Mouse (Mus musculus) liver, embryonic 14.5 days (tissue): ENCODE measurements around the gene Depdc1b. TPM values are rescaled to one million over a fixed set of nuclear protein-coding genes. Genes with fewer than 3 reads are reported as not detected.

Experiments
- ATAC-seq: fragments of 200-750 bp; cut with Nextera tagmentation; 2 replicates; pipeline ENCODE4 v1.8.0; 2017; ENCODE audit warnings: moderate number of reproducible peaks, mild to moderate bottlenecking, moderate library complexity; ENCODE audit not compliant: insufficient read depth
- DNase-seq, 3 experiments: peaks; one replicate each; pipeline ENCODE4 v3.0.0-alpha.2; 2012 to 2013; ENCODE audit warnings: low read depth in 3 of 3, low spot score in 3 of 3
- H3K27ac ChIP-seq: fragments of 300-500 bp; sonication (generic); 2 replicates; pipeline ENCODE4 v1.5.1; 2014; ENCODE audit warnings: moderate library complexity, mild to moderate bottlenecking, control low read depth, inconsistent platforms
- H3K27me3 ChIP-seq: fragments of 300-500 bp; sonication (generic); 2 replicates; pipeline ENCODE4 v1.6.1; 2014; ENCODE audit warnings: mild to moderate bottlenecking, low read length, moderate library complexity; ENCODE audit not compliant: control insufficient read depth, insufficient read depth
- H3K36me3 ChIP-seq: fragments of 300-500 bp; sonication (generic); replicated peaks from 2 replicates; pipeline ENCODE4 v1.6.1; 2014; ENCODE audit warnings: low read depth; ENCODE audit not compliant: control insufficient read depth, insufficient read depth
- H3K4me1 ChIP-seq, 2 experiments: fragments of 200-500 bp in 1 of 2; fragments of 300-500 bp in 1 of 2; sonication (generic) in 1 of 2; replicated peaks; 2 replicates each; pipeline ENCODE4 v1.6.1; 2012 to 2014; ENCODE audit warnings: antibody characterized with exemption in 1 of 2, inconsistent platforms in 1 of 2, low read length in 1 of 2; ENCODE audit not compliant: control insufficient read depth in 2 of 2, insufficient read depth in 2 of 2
- H3K4me2 ChIP-seq: fragments of 300-500 bp; sonication (generic); 2 replicates; pipeline ENCODE4 v1.6.1; 2014; ENCODE audit warnings: low read depth, mild to moderate bottlenecking, control low read depth, moderate library complexity
- H3K4me3 ChIP-seq, 2 experiments: fragments of 200-500 bp in 1 of 2; fragments of 300-500 bp in 1 of 2; sonication (generic) in 1 of 2; 2 replicates each; pipeline ENCODE4 v1.5.1; 2012 to 2014; ENCODE audit warnings: low read depth in 2 of 2, low read length in 2 of 2, mild to moderate bottlenecking in 2 of 2, control low read depth in 1 of 2, inconsistent platforms in 1 of 2, moderate library complexity in 1 of 2; ENCODE audit not compliant: insufficient read depth in 1 of 2
- H3K9ac ChIP-seq: fragments of 300-500 bp; sonication (generic); replicated peaks from 2 replicates; pipeline ENCODE4 v1.6.1; 2014; ENCODE audit warnings: mild to moderate bottlenecking, control low read depth, moderate library complexity
- H3K9me3 ChIP-seq: fragments of 300-500 bp; sonication (generic); 2 replicates; pipeline ENCODE4 v1.6.1; 2016; ENCODE audit warnings: low read length, mixed read lengths; ENCODE audit not compliant: control insufficient read depth
- CTCF ChIP-seq: IDR thresholded peaks from 2 replicates; pipeline ENCODE4 v1.5.1; 2016; ENCODE audit warnings: antibody characterized with exemption, low read depth, control low read depth
- EP300 ChIP-seq: IDR thresholded peaks from 2 replicates; pipeline ENCODE4 v1.6.1; 2016; ENCODE audit warnings: antibody characterized with exemption, low read depth
- WGBS: fragments of 180-500 bp; shearing (Covaris S2); extraction: QIAGEN DNeasy Blood & Tissue Kit; methylation state at CpG from one replicate; pipeline ENCODE4 v1.1.7; 2014; ENCODE audit not compliant: insufficient replicate concordance; 5-methylcytosine and 5-hydroxymethylcytosine counted together
- polyA plus RNA-seq, 2 experiments: library from polyadenylated mRNA; depleted of rRNA in 1 of 2; stranded (reverse) in 1 of 2; unstranded in 1 of 2; fragments of >200 nt; fragmentation: Nextera tagmentation in 1 of 2; extraction: Ambion mirVana in 1 of 2; gene quantifications; 2 replicates each; pipeline versions ENCODE4 v1.2.1 to v1.2.3; 2012 to 2014

The Depdc1b gene
- polyA plus RNA-seq, 2 experiments = 9.5 to 11.0 TPM

- H3K9me3 ChIP-seq = no peaks in the 10 kb centered on the region
- TF ChIP-seq CTCF = no peak
- no peak for TF ChIP-seq EP300
- no peaks in the 10 kb centered on the region for H3K36me3 ChIP-seq
- DNase-seq = no peak
- H3K27ac ChIP-seq = no peak overlapping the region
- H3K4me3 ChIP-seq = no peak overlapping the region
- H3K4me1 ChIP-seq = peaks cover 5 to 6% of the 10 kb centered on the region in 2 experiments
- 12% methylated on average over 3 of the region's 3 CpGs for WGBS
- no peaks in the 10 kb centered on the region; the same call in 1 of the 2 replicates for H3K27me3 ChIP-seq
- no peak for ATAC-seq
- H3K4me2 ChIP-seq = no peak overlapping the region
- no peak overlapping the region for H3K9ac ChIP-seq
These were observed 28.2 kb upstream of the Depdc1b start for GRCm38 (mm10) chr13:108287953-108288352.

- WGBS = 33% methylated on average over 3 of the region's 3 CpGs
- Histone ChIP-seq H3K4me3 (no peak overlapping the region), H3K27ac (no peak overlapping the region), H3K9ac (no peak overlapping the region), H3K27me3 (no peaks in the 10 kb centered on the region; the same call in 1 of the 2 replicates), H3K4me1 (peaks cover 5 to 6% of the 10 kb centered on the region in 2 experiments), H3K36me3 (no peaks in the 10 kb centered on the region), H3K9me3 (no peaks in the 10 kb centered on the region), H3K4me2 (no peak overlapping the region)
- DNase-seq (no peak), ATAC-seq (no peak)
- TF ChIP-seq EP300 (no peak), CTCF (no peak)
These were observed 26.7 kb upstream of the Depdc1b start for GRCm38 (mm10) chr13:108289436-108289835.

GRCm38 (mm10) chr13:108290314-108290713, 25.8 kb upstream of the Depdc1b start:
- ATAC-seq = no peak
- 39% methylated on average over 4 of the region's 4 CpGs for WGBS
- Histone ChIP-seq H3K9me3 (no peaks in the 10 kb centered on the region), H3K4me2 (no peak overlapping the region), H3K36me3 (no peaks in the 10 kb centered on the region), H3K27ac (no peak overlapping the region), H3K4me1 (peaks cover 5 to 6% of the 10 kb centered on the region in 2 experiments), H3K9ac (no peak overlapping the region), H3K4me3 (no peak overlapping the region), H3K27me3 (no peaks in the 10 kb centered on the region; the same call in 1 of the 2 replicates)
- DNase-seq = no peak
- TF ChIP-seq CTCF (no peak), EP300 (no peak)

- peak overlapping the region; percentile 40 to 64 for H3K4me3 ChIP-seq
- H3K27ac ChIP-seq = peak overlapping the region; percentile 32
- H3K4me1 ChIP-seq = peaks cover 6 to 9% of the 10 kb centered on the region in 2 experiments; a peak in 3 of 4 replicates
- peak overlapping the region; percentile 72 for H3K4me2 ChIP-seq
- ATAC-seq = peak; percentile 84
- TF ChIP-seq CTCF = no peak
- TF ChIP-seq EP300 = no peak
- DNase-seq = peak in 2 of 3 experiments; percentile 31 to 54
- H3K27me3 ChIP-seq = no peaks in the 10 kb centered on the region
- H3K9me3 ChIP-seq = no peaks in the 10 kb centered on the region
- WGBS = 5% methylated on average over 12 of the region's 12 CpGs
- H3K9ac ChIP-seq = peak overlapping the region; percentile 34; the same call in 1 of the 2 replicates
- no peaks in the 10 kb centered on the region for H3K36me3 ChIP-seq
These were observed 18.6 kb upstream of the Depdc1b start for GRCm38 (mm10) chr13:108297350-108298093.

- ATAC-seq = no peak
- TF ChIP-seq CTCF (no peak), EP300 (no peak)
- 21% methylated on average over 5 of the region's 5 CpGs for WGBS
- Histone ChIP-seq H3K4me2 (no peak overlapping the region), H3K4me1 (peaks cover 6 to 9% of the 10 kb centered on the region in 2 experiments; a peak in 3 of 4 replicates), H3K27me3 (no peaks in the 10 kb centered on the region), H3K9me3 (no peaks in the 10 kb centered on the region), H3K36me3 (no peaks in the 10 kb centered on the region), H3K9ac (no peak overlapping the region), H3K4me3 (no peak overlapping the region), H3K27ac (no peak overlapping the region)
- no peak for DNase-seq
These were observed 17.9 kb upstream of the Depdc1b start for GRCm38 (mm10) chr13:108298241-108298640.
